Mouse (Mus musculus) frontal cortex, postnatal 14 days (tissue): ENCODE measurements around the gene Olfr32.
"Not testable (repeated sequence)": the region's sequence is repeated elsewhere in the genome, so short reads cannot be mapped to it uniquely, and the experiment has no call there.

Experiments
- DNase-seq, 2 experiments: peaks; one replicate each; pipeline ENCODE4 v3.0.0; 2022; ENCODE audit warnings: low spot score in 2 of 2

Gene Olfr32

GRCm38 (mm10) chr2:90142196-90142595, at the start of gene Olfr32:
TSS of gene Olfr32 (minus strand) at chr2:90142296.
- no peak for DNase-seq

GRCm38 (mm10) chr2:90187082-90187481, 45.0 kb upstream of the Olfr32 start:
- DNase-seq, result not testable (repeated sequence)

- not testable (repeated sequence) for DNase-seq
These were observed 44.0 kb upstream of the Olfr32 start for GRCm38 (mm10) chr2:90186082-90186481.

GRCm38 (mm10) chr2:90153916-90154315, 11.8 kb upstream of the Olfr32 start:
- no peak for DNase-seq

- no peak for DNase-seq
These were observed 10.9 kb upstream of the Olfr32 start, which contains the start of gene Olfr1270 for GRCm38 (mm10) chr2:90152991-90153390. TSS of gene Olfr1270 (minus strand) at chr2:90153091.

- DNase-seq, result no peak
These were observed 20.8 kb downstream of the Olfr32 start, which contains the start of gene Olfr1269 for GRCm38 (mm10) chr2:90121312-90121711. TSS of gene Olfr1269 (minus strand) at chr2:90121412.
